Mouse (Mus musculus) stomach, embryonic 14.5 days (tissue): ENCODE data around the gene Tmem50b. TPM values are rescaled to one million over a fixed set of nuclear protein-coding genes. Genes with fewer than 3 reads are reported as not detected.

ENCODE experiments used
- ATAC-seq: fragments of 200-750 bp; cut with Nextera tagmentation; 2 replicates; pipeline ENCODE4 v1.8.0; 2017; ENCODE audit warnings: low read depth, moderate TSS enrichment; ENCODE audit not compliant: insufficient number of reproducible peaks, insufficient read depth, low FRiP score
- H3K27ac ChIP-seq: fragments of 300-500 bp; sonication (generic); 2 replicates; pipeline ENCODE4 v1.5.1; 2014; ENCODE audit warnings: mild to moderate bottlenecking, low read length, moderate library complexity, mixed read lengths
- H3K27me3 ChIP-seq: fragments of 300-500 bp; sonication (generic); 2 replicates; pipeline ENCODE4 v1.6.1; 2014; ENCODE audit warnings: low read length, control low read depth, mixed read lengths; ENCODE audit not compliant: control insufficient read depth, insufficient read depth
- H3K36me3 ChIP-seq: fragments of 300-500 bp; sonication (generic); 2 replicates; pipeline ENCODE4 v1.6.1; 2014; ENCODE audit warnings: mild to moderate bottlenecking, control low read depth, low read length, moderate library complexity, mixed read lengths; ENCODE audit not compliant: control insufficient read depth, insufficient read depth
- H3K4me1 ChIP-seq: fragments of 300-500 bp; sonication (generic); 2 replicates; pipeline ENCODE4 v1.6.1; 2014; ENCODE audit warnings: low read length, control low read depth, mixed read lengths; ENCODE audit not compliant: control insufficient read depth, insufficient read depth
- H3K4me2 ChIP-seq: fragments of 300-500 bp; sonication (generic); replicated peaks from 2 replicates; pipeline ENCODE4 v1.6.1; 2014; ENCODE audit warnings: low read depth, low read length, control low read depth
- H3K4me3 ChIP-seq: fragments of 300-500 bp; sonication (generic); 2 replicates; pipeline ENCODE4 v1.5.1; 2014; ENCODE audit warnings: low read depth, low read length, control low read depth
- H3K9ac ChIP-seq: fragments of 300-500 bp; sonication (generic); replicated peaks from 2 replicates; pipeline ENCODE4 v1.6.1; 2014; ENCODE audit warnings: low read depth, mild to moderate bottlenecking, control low read depth, low read length, moderate library complexity, mixed read lengths
- H3K9me3 ChIP-seq: fragments of 300-500 bp; sonication (generic); 2 replicates; pipeline ENCODE4 v1.6.1; 2016; ENCODE audit warnings: low read depth, low read length, control low read depth; ENCODE audit not compliant: control insufficient read depth
- WGBS: fragments of 180-500 bp; shearing (Covaris S2); extraction: QIAGEN DNeasy Blood & Tissue Kit; methylation state at CpG from one replicate; pipeline ENCODE4 v1.1.7; 2014; 5-methylcytosine and 5-hydroxymethylcytosine counted together
- polyA plus RNA-seq: library from polyadenylated mRNA; unstranded; fragments of >200 nt; fragmentation: Nextera tagmentation; extraction: Ambion mirVana; gene quantifications from 2 replicates; pipeline ENCODE4 v1.2.1, GENCODE M21; 2014

Tmem50b gene
- polyA plus RNA-seq, 1 experiment from 2014 or later = 29.7 TPM

GRCm38 (mm10) chr16:91601693-91602092 is 4.1 kb upstream of the Tmem50b start:
- WGBS = 42% methylated on average over 9 of the region's 9 CpGs
- Histone ChIP-seq H3K36me3 (no peaks in the 10 kb centered on the region), H3K27ac (no peak overlapping the region), H3K9ac (no peak overlapping the region), H3K9me3 (no peaks in the 10 kb centered on the region), H3K4me1 (0 out of 2 replicates have a peak, but pooled peaks cover 2% of the 10 kb centered on the region), H3K27me3 (no peaks in the 10 kb centered on the region), H3K4me3 (no peak overlapping the region), H3K4me2 (no peak overlapping the region)
- no peak for ATAC-seq

DNA sequence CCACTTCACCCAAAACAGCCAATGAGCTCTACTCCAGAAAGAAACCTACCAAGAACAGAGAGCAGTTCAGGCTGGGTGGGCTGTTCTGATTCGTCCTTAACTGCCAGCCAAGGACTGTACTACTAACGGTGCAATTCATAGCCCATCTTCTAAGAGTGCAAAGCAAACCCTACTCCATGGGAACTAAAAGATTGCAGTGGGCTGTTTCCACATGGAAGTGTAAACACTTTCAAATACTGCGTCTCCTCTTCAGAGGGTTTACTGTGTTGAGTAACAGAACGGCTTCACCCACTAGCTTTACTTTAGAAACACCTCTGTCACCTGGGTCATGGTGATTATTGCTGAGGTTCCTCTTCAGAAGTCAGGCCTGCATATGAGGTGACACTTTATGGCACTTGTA is 3.5 kb upstream of the Tmem50b start:
- H3K4me1 ChIP-seq = 0 out of 2 replicates have a peak, but pooled peaks cover 2% of the 10 kb centered on the region
- no peak overlapping the region for H3K4me2 ChIP-seq
- H3K4me3 ChIP-seq = no peak overlapping the region
- 43% methylated on average over 4 of the region's 4 CpGs for WGBS
- H3K27ac ChIP-seq = no peak overlapping the region
- no peak overlapping the region for H3K9ac ChIP-seq
- ATAC-seq = no peak
- H3K36me3 ChIP-seq = no peaks in the 10 kb centered on the region
- H3K27me3 ChIP-seq = no peaks in the 10 kb centered on the region
- no peaks in the 10 kb centered on the region for H3K9me3 ChIP-seq

DNA sequence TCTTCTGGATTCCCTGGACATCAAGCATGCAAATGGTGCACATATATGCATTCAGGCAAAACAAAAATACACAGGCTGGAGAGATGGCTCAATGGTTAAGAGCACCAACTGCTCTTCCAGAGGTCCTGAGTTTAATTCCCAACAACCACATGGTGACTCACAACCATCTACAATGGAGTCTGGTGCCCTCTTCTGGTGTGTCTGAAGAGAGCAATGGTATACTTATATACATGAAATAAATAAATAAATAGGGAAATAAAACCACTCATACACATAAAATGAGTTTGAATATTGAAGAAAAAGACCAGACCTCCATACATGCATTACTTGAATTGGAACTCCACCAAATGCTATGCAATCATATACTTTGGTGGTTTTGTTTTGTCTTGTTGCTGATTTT is 1.6 kb upstream of the Tmem50b start:
- no peak for ATAC-seq
- H3K4me3 ChIP-seq = no peak overlapping the region
- H3K9me3 ChIP-seq = no peaks in the 10 kb centered on the region
- no peak overlapping the region for H3K9ac ChIP-seq
- no peaks in the 10 kb centered on the region; the same call in 1 of the 2 replicates for H3K36me3 ChIP-seq
- 0 out of 2 replicates have a peak, but pooled peaks cover 2% of the 10 kb centered on the region for H3K4me1 ChIP-seq
- H3K4me2 ChIP-seq = no peak overlapping the region
- no peak overlapping the region for H3K27ac ChIP-seq
- H3K27me3 ChIP-seq = no peaks in the 10 kb centered on the region

DNA sequence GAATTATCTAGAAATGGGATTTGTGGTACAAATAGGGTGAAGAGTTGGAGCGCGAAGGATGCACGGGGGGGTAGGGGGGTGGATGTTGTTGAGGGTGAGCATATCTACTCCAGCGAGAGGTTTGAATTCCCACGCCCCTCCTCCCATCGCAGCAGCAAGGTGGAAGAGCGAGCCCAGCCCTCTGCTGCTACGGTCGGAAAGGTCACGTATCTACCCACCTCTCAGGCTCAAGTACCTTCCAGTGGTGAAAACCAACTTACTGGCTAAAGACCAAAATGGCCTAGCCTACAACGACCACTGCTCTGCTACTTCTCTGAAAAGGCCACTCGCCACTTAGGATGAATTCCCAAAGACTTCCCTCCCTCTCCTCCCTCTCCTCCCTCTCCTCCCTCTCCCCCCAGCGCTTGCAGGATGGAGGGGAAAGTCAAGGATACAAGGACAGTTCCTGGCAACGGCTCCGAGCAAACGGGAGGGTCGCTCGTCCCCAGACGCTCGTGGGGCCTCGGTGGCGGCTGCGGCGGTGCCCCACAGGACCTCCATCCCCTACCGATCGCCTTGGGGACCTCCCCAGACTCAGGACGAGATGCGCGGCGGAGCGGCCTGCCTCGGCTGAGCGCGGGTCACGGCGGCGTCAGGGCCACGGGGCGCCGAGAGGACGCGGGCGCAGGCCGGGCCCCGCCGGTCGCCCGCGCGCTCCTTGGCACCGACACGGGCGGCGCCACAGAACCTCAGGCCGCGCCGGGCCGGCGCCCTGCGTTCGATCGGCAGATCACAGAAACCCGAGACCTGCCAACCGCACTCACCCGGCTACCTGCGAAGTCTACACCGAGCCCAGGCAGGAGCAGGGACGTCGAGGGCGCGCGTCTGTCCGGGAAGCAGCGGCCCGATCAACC is 575 bp downstream of the Tmem50b start:
- Histone ChIP-seq H3K9ac (peak overlapping the region; percentile 37), H3K4me1 (0 out of 2 replicates have a peak, but pooled peaks cover 7% of the 10 kb centered on the region), H3K27me3 (no peaks in the 10 kb centered on the region), H3K36me3 (no peaks in the 10 kb centered on the region; the same call in 1 of the 2 replicates), H3K4me3 (peak overlapping the region; percentile 56), H3K4me2 (peak overlapping the region; percentile 84), H3K9me3 (no peaks in the 10 kb centered on the region), H3K27ac (no peak overlapping the region)
- no peak; the same call in none of the 2 replicates for ATAC-seq
- WGBS = 1% methylated on average over 67 of the region's 75 CpGs

DNA sequence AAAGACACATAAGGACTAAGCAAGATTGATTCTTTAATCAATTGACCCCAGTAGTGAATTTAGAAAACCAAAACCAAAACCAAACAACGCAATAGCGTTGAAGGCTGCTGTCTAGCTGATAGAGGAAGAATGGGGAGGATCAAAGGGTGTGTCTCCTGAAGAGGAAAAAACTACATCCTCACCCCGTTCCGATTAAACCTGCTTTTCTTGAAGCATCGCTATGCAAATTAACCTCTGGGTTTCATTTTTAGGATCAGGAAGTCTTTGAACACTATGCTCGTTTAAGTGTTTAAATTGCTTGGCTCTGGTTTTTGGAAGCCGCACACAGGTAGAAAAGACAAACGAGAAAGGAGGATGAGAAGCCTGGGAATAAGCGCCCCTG is 1.2 kb downstream of the Tmem50b start:
- WGBS = 16% methylated on average over 9 of the region's 9 CpGs
- H3K36me3 ChIP-seq = no peaks in the 10 kb centered on the region; the same call in 1 of the 2 replicates
- H3K9ac ChIP-seq = no peak overlapping the region
- H3K27me3 ChIP-seq = no peaks in the 10 kb centered on the region
- no peak overlapping the region for H3K27ac ChIP-seq
- no peak for ATAC-seq
- peak overlapping the region; percentile 84 for H3K4me2 ChIP-seq
- 0 out of 2 replicates have a peak, but pooled peaks cover 7% of the 10 kb centered on the region for H3K4me1 ChIP-seq
- no peaks in the 10 kb centered on the region for H3K9me3 ChIP-seq
- peak overlapping the region; percentile 56 for H3K4me3 ChIP-seq

DNA sequence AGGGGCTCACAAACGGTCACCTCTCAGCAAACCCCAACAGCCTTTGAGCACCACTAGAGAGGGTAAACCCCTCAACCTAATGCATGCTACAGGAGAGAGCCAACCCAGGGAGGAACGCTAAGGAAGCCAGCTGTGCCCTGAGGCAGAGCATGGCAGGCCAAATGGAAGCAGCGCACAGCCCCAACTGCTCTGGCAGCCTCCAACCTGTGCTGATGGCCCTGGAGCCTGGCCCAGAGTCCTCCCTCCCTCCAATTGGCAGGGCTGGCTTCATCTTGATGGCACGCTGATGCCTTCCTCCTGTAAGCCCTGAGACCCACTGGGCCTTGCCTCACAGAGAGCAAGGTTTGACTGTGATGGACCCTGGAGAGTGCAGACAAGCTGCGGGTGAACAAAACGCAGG is 2.5 kb downstream of the Tmem50b start:
- 0 out of 2 replicates have a peak, but pooled peaks cover 7% of the 10 kb centered on the region for H3K4me1 ChIP-seq
- H3K4me3 ChIP-seq = no peak overlapping the region
- ATAC-seq = no peak
- H3K4me2 ChIP-seq = no peak overlapping the region
- 88% methylated on average over 6 of the region's 6 CpGs for WGBS
- no peak overlapping the region for H3K27ac ChIP-seq
- H3K9ac ChIP-seq = no peak overlapping the region
- H3K9me3 ChIP-seq = no peaks in the 10 kb centered on the region
- H3K36me3 ChIP-seq = no peaks in the 10 kb centered on the region; the same call in 1 of the 2 replicates
- H3K27me3 ChIP-seq = no peaks in the 10 kb centered on the region

GRCm38 (mm10) chr16:91593262-91593661 is 4.3 kb downstream of the Tmem50b start:
- H3K9me3 ChIP-seq = no peaks in the 10 kb centered on the region
- no peak overlapping the region for H3K4me2 ChIP-seq
- no peak overlapping the region for H3K4me3 ChIP-seq
- no peaks in the 10 kb centered on the region for H3K27me3 ChIP-seq
- H3K4me1 ChIP-seq = 0 out of 2 replicates have a peak, but pooled peaks cover 7% of the 10 kb centered on the region
- H3K9ac ChIP-seq = no peak overlapping the region
- no peaks in the 10 kb centered on the region; the same call in 1 of the 2 replicates for H3K36me3 ChIP-seq
- 42% methylated on average over 3 of the region's 3 CpGs for WGBS
- H3K27ac ChIP-seq = no peak overlapping the region
- ATAC-seq = no peak

DNA sequence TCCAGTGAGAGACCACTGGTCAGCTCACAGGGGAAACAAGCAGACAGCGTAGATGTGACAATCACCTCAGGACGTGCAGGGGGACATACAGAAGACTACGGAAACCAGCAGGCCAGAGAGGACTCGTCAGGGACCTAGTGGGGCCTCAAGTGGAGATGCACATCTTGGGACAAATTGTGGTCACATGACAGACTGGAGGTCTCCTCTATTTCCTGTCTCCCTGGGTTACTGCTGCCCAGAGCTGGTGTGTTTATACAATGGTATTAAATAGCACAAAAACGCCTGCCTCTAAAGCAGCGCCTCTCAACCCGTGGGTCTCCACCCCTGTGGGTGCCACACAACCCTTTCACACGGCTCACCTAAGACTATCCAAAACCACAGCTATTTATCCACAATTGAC is 5.4 kb downstream of the Tmem50b start:
- no peak for ATAC-seq
- Histone ChIP-seq H3K9ac (no peak overlapping the region), H3K27me3 (no peaks in the 10 kb centered on the region), H3K27ac (no peak overlapping the region), H3K36me3 (no peaks in the 10 kb centered on the region; the same call in 1 of the 2 replicates), H3K9me3 (no peaks in the 10 kb centered on the region), H3K4me3 (no peak overlapping the region), H3K4me1 (0 out of 2 replicates have a peak, but pooled peaks cover 7% of the 10 kb centered on the region), H3K4me2 (no peak overlapping the region)
- 35% methylated on average over 8 of the region's 8 CpGs for WGBS
